Mouse (Mus musculus): ENCODE data around the gene Nup35.

The Nup35 gene

GRCm38 (mm10) chr2:80638364-80639241 lies 21.6 kb downstream of the Nup35 start:
- DNase-seq (ENCODE audit: low spot score) = peak; percentile 95

DNA sequence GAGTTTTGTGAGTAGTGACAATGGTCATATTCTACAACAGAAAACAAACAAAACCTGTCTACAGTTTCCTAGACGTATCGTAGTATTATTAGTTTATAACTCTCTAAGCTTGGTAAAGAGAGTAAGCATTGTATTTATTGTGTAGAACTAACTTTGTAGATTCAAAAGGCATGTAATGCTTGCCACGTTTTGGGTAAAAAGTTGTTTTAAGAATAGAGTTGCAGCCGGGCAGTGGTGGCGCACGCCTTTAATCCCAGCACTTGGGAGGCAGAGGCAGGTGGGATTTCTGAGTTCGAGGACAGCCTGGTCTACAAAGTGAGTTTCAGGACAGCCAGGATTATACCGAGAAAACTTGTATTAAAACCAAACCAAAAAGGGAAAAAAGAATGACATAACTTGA lies 22.4 kb downstream of the Nup35 start:
- no peak for DNase-seq (ENCODE audit: low spot score)

- no peak for DNase-seq (ENCODE audit: low spot score)
These were observed 22.8 kb downstream of the Nup35 start for GRCm38 (mm10) chr2:80639864-80640263.

GRCm38 (mm10) chr2:80661414-80661813 lies 44.4 kb downstream of the Nup35 start:
- no peak for DNase-seq (ENCODE audit: low spot score)

GRCm38 (mm10) chr2:80662682-80663081 lies 45.6 kb downstream of the Nup35 start:
- no peak for DNase-seq (ENCODE audit: low spot score)

GRCm38 (mm10) chr2:80667396-80667964 lies 50.4 kb downstream of the Nup35 start:
- no peak for DNase-seq (ENCODE audit: low spot score)

DNA sequence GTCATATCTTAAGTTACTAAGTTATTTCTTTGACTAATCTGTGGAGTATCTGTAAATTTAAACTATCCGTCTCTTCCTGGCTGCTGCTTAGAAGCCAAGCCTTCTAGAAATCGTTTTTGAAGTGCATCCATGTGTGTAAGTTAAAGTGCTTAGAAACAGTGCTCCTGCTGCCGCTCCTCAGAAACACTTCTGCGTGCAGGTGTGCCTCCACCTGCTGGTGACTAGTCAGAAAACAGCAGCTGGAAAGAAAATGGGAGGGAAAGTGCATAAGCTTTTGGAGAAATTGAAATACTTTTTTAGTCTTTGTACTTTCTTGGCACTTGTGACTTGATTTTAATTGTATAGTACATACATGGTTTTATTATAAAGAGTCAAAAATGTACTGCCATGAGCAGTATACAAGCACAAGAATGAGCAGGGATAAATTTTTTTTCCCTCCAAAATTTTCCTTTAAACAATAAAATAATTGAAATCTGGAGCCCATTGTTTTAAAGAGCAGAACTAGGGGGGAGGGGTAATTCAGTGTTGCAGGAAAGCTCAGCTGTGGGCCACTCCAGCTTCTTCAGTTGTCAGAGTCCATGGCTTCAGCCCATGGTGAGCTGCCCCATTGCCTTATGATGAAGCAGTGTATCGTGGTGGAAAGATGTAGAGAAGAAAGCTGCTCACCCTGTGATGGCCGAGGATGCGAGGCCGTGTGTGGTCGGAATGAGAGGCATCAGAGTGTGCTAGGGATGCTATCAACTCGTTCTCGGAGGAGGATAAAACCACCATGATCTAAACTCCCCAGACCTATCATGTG lies 53.0 kb downstream of the Nup35 start:
- DNase-seq (ENCODE audit: low spot score) = peak; percentile 45

DNA sequence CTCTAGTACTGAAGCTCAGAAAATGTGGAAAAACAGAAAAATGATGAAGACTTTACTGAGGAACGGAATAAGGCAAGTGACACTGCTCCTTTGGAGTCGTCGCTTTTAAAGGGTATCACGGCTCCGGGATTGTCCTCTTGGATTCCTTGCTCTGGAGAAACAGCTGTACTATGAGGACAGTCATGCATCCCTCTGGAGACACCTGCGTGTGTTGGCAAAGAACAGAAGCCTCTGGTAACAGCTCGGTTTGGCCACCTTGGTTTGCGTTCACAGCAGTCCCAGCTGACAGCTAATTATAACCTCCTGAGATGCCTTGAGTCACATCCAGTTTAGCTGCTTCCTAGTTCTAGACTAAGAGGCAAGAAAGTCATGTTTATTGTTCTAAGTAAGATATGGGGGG lies 61.8 kb downstream of the Nup35 start:
- DNase-seq (ENCODE audit: low spot score) = no peak

- DNase-seq (ENCODE audit: low spot score) = no peak
These were observed 66.7 kb downstream of the Nup35 start for GRCm38 (mm10) chr2:80683727-80684239.

DNA sequence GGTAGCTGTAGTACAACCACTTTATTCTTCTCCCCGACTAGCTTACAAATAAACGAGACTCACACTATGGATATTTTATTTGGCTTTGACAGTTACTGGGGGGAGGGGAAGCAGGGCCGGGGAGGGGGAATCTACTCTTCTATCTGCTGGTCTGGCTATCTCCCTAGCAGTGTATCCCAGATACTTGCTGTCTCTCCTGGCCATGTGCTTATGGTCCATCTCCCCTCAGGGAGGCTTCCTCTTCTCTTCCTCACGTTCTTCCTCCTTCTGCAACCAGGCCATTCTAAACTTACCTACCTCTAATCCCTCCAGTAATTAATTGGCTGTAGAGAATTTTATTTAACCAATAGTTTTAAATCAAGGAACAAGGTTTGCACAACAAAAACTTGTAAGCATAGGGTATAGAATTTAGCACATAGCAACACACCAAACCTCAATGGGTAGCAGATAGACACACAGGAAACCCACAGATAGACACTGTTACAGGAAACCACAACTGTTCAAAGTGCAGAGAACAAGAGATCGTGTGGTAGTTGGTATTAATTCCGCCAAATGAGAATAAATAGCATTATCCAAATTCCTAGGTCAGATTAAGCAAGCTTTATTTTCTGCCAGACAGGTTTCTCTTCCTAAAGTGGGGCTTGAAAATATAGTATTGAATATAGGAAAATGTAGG lies 67.5 kb downstream of the Nup35 start:
- no peak for DNase-seq (ENCODE audit: low spot score)

GRCm38 (mm10) chr2:80688261-80688660 lies 71.2 kb downstream of the Nup35 start:
- no peak for DNase-seq (ENCODE audit: low spot score)

- DNase-seq (ENCODE audit: low spot score) = no peak
These were observed 90.4 kb downstream of the Nup35 start for GRCm38 (mm10) chr2:80707429-80707828.

Measured in testis, postnatal 10 days (tissue).